Mouse (Mus musculus) embryonic facial prominence, embryonic 13.5 days (tissue): ENCODE measurements around the gene Kank2. TPM values are rescaled to one million over a fixed set of nuclear protein-coding genes. Genes with fewer than 3 reads are reported as not detected.
A peak's percentile ranks its signal among the peaks of the same experiment; 100 is the strongest.

ENCODE experiments used
- ATAC-seq: fragments of 200-750 bp; cut with Nextera tagmentation; 2 replicates; pipeline ENCODE4 v1.8.0; 2017; ENCODE audit warnings: low read depth; ENCODE audit not compliant: insufficient number of reproducible peaks, insufficient read depth, low FRiP score, low TSS enrichment
- H3K27ac ChIP-seq: fragments of 300-500 bp; sonication (generic); 2 replicates; pipeline ENCODE4 v1.5.1; 2015; ENCODE audit warnings: moderate library complexity, mild to moderate bottlenecking, inconsistent platforms
- H3K27me3 ChIP-seq: fragments of 300-500 bp; sonication (generic); 2 replicates; pipeline ENCODE4 v1.6.1; 2015; ENCODE audit warnings: mild to moderate bottlenecking, inconsistent platforms
- H3K36me3 ChIP-seq: fragments of 300-500 bp; sonication (generic); 2 replicates; pipeline ENCODE4 v1.6.1; 2015; ENCODE audit warnings: mild to moderate bottlenecking, inconsistent platforms
- H3K4me1 ChIP-seq: fragments of 300-500 bp; sonication (generic); 2 replicates; pipeline ENCODE4 v1.6.1; 2015; ENCODE audit warnings: inconsistent platforms
- H3K4me2 ChIP-seq: fragments of 300-500 bp; sonication (generic); 2 replicates; pipeline ENCODE4 v1.6.1; 2015; ENCODE audit warnings: moderate library complexity, mild to moderate bottlenecking, inconsistent platforms
- H3K4me3 ChIP-seq: fragments of 300-500 bp; sonication (generic); 2 replicates; pipeline ENCODE4 v1.5.1; 2015; ENCODE audit warnings: mild to moderate bottlenecking, inconsistent platforms
- H3K9ac ChIP-seq: fragments of 300-500 bp; sonication (generic); 2 replicates; pipeline ENCODE4 v1.6.1; 2015; ENCODE audit warnings: mild to moderate bottlenecking, inconsistent platforms
- H3K9me3 ChIP-seq: fragments of 300-500 bp; sonication (generic); 2 replicates; pipeline ENCODE4 v1.6.1; 2016; ENCODE audit warnings: inconsistent platforms
- WGBS: fragments of 180-500 bp; shearing (Covaris S2); methylation state at CpG from one replicate; pipeline ENCODE4 v1.1.7; 2015; ENCODE audit warnings: mixed read lengths; 5-methylcytosine and 5-hydroxymethylcytosine counted together
- polyA plus RNA-seq: library from polyadenylated mRNA; unstranded; fragments of >200 nt; fragmentation: Nextera tagmentation; extraction: Ambion mirVana; gene quantifications from 2 replicates; pipeline ENCODE4 v1.2.1, GENCODE M21; 2015

Gene Kank2
- polyA plus RNA-seq = 20.8 and 22.6 TPM in 2 replicates

- peak; percentile 74 for ATAC-seq
- Histone ChIP-seq H3K9ac (peak within 1 kb of the TSS; percentile 90), H3K27me3 (no peaks in the 10 kb centered on the region), H3K9me3 (no peaks in the 10 kb centered on the region), H3K36me3 (peaks cover 38% of the 10 kb centered on the region), H3K4me2 (peak within 1 kb of the TSS; percentile 75), H3K4me3 (peak within 1 kb of the TSS; percentile 83), H3K27ac (peak within 1 kb of the TSS; percentile 95), H3K4me1 (peaks cover 30% of the 10 kb centered on the region)
- WGBS = under 1% methylated on average over 52 of the region's 52 CpGs
These were observed at the start of gene Kank2 for GRCm38 (mm10) chr9:21798345-21799009. Gene Kank2, minus strand, starts transcription at chr9:21798744.

DNA sequence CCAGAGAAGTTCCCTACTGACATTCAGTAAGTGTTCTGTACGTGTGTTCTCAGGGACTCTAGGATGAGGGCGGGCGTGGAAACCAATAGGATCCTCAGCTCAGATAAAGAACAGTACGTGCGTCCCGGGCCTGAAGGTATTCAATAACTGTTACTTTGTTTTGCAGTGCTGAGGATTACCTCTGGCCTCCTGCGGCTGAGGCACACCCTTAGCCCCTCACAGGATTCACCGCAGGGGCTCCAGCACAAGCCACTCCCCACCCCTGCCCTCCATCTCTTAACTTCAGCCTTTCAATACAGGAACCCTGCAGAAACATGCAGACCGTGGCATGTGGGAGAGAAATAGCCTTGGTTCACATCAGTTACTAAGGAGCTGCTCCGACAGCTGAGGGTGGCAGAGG, 49.4 kb upstream of the Kank2 start:
- no peak for ATAC-seq
- Histone ChIP-seq H3K36me3 (peaks cover 29% of the 10 kb centered on the region), H3K4me1 (peaks cover 40% of the 10 kb centered on the region), H3K9me3 (no peaks in the 10 kb centered on the region), H3K9ac (peak overlapping the region; percentile 32; the same call in 1 of the 2 replicates), H3K4me3 (no peak overlapping the region), H3K4me2 (peak overlapping the region; percentile 54; the same call in 1 of the 2 replicates), H3K27me3 (no peaks in the 10 kb centered on the region), H3K27ac (peak overlapping the region; percentile 82)
- WGBS = 26% methylated on average over 10 of the region's 10 CpGs

DNA sequence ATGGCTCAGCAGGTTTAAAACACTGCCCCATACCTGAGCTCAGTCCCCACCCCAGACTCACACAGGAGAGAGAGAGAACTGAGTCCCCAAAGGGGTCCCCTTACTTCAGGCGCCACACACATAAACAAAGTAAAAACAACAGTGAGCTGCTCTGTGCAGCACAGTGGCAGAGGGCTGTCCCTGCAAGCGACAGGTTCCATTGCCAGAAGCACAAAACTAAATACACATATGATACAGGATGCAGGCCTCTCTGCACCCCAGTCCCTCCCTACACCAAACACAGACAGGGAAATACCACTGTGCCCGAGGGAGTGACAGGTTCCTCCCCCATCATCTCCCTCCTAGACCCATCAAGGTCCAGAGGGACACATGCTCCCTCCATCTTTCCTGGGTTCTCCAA, 48.9 kb upstream of the Kank2 start:
- Histone ChIP-seq H3K27me3 (no peaks in the 10 kb centered on the region), H3K9me3 (no peaks in the 10 kb centered on the region), H3K36me3 (peaks cover 34% of the 10 kb centered on the region), H3K9ac (peak overlapping the region; percentile 32; the same call in 1 of the 2 replicates), H3K4me2 (peak overlapping the region; percentile 54), H3K4me3 (0 out of 2 replicates have a peak overlapping the region, but pooled peaks have one; percentile 22), H3K27ac (peak overlapping the region; percentile 82), H3K4me1 (peaks cover 45% of the 10 kb centered on the region)
- WGBS = 16% methylated on average over 3 of the region's 3 CpGs
- no peak for ATAC-seq

DNA sequence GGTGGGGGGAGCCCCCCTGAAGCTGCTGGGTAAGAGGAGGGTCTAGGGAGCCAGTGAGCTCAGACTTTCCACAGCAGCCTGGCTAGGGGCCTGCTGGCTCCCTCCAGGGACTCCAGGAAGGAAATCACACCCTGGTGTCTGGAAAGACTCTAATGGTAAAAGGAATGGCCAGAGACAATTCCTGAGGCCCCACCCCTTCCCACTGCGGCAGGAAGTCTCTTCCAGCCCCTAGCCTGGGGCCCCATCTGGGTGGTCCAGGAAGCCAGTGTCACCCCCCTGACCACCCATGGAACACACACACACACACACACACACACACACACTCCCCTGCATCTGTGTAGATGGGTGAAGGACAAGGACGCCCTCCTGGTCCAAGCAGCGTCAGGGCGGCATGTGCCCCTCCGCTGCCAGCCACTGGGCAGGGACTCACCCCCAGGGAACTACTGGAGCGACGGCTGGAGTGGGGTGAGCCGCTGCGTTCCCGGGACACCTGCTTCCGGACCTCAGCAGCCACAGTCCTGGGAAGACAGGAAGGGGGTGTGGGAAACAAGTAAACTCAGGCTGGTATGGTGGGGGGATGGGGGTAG, 48.3 kb upstream of the Kank2 start:
- ATAC-seq = peak; percentile 20; the same call in 1 of the 2 replicates

DNA sequence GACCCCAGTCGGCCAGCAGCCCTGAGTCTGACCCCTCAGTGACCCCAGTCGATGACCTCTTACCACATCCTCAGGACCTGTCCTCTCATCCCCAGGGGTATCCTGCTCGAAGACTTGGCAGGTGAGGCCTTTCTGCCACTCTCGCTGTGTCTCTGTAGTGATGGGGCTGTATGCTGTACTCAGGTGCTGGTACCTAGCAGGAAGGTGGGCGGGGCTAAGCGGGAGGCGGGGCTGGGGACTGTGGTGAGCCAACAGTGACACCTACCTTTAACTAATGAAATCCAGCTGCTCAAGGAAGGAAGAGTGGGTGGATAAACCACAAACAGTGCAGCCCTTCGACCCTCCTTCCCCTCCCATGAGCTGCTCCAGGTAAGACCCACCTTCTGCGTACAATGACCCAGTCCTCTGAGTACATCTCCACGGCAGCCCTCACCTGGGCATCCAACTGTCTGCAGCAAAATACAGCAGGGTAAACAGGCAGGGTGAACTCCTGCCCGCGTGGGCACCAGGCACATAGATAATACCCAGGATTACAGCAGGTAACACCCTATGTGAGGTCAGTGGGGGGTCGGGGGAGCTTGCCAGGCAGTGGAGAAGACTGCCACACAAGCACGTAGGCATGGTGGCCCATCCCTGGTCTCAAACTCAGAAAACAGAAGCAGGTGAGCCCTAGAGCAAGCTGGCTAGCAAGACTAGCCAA, 47.0 kb upstream of the Kank2 start:
- peaks cover 35% of the 10 kb centered on the region for H3K4me1 ChIP-seq
- H3K36me3 ChIP-seq = peaks cover 43% of the 10 kb centered on the region
- 42% methylated on average over 14 of the region's 14 CpGs for WGBS
- H3K27ac ChIP-seq = no peak overlapping the region
- H3K4me3 ChIP-seq = no peak overlapping the region
- H3K9me3 ChIP-seq = no peaks in the 10 kb centered on the region
- ATAC-seq = no peak
- no peak overlapping the region for H3K4me2 ChIP-seq
- no peak overlapping the region for H3K9ac ChIP-seq
- no peaks in the 10 kb centered on the region for H3K27me3 ChIP-seq

More for the DNA sequence above, 48.3 kb upstream of the Kank2 start:
- H3K9ac ChIP-seq = peak overlapping the region; percentile 32; the same call in 1 of the 2 replicates
- peak overlapping the region; percentile 54 for H3K4me2 ChIP-seq
- H3K27me3 ChIP-seq = no peaks in the 10 kb centered on the region
- WGBS = 8% methylated on average over 11 of the region's 11 CpGs
- H3K4me1 ChIP-seq = peaks cover 43% of the 10 kb centered on the region
- H3K27ac ChIP-seq = peak overlapping the region; percentile 82
- peaks cover 37% of the 10 kb centered on the region for H3K36me3 ChIP-seq
- peak overlapping the region; percentile 22; the same call in 1 of the 2 replicates for H3K4me3 ChIP-seq
- no peaks in the 10 kb centered on the region for H3K9me3 ChIP-seq

GRCm38 (mm10) chr9:21843086-21843485, 44.5 kb upstream of the Kank2 start:
- Histone ChIP-seq H3K36me3 (peaks cover 62% of the 10 kb centered on the region), H3K4me1 (peaks cover 27% of the 10 kb centered on the region), H3K9me3 (no peaks in the 10 kb centered on the region), H3K9ac (0 out of 2 replicates have a peak overlapping the region, but pooled peaks have one; percentile 27), H3K4me3 (no peak overlapping the region), H3K27ac (no peak overlapping the region), H3K4me2 (no peak overlapping the region), H3K27me3 (no peaks in the 10 kb centered on the region)
- WGBS = 83% methylated on average over 6 of the region's 6 CpGs
- no peak for ATAC-seq

DNA sequence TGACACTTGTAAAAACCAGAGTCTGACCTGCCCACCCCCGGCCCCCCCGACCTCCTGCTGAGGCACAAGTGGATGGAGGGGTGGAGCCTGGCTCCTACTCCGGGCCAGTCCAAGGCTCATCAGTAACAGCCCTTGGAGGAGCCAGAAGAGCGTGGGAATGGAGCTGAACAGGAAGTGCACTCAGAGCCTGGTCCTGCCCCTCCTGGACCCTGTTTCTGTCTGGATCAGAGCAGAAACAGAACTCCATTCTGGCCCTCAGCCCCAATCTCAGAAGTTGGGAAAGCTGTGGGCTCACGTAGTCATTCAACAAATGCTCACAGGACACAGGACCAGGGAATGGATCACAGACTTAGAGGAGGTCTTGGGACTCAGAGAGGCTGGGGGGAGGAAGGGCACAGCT, 43.8 kb upstream of the Kank2 start:
- WGBS = 61% methylated on average over 5 of the region's 5 CpGs
- peaks cover 68% of the 10 kb centered on the region for H3K36me3 ChIP-seq
- peaks cover 20% of the 10 kb centered on the region for H3K4me1 ChIP-seq
- no peaks in the 10 kb centered on the region for H3K27me3 ChIP-seq
- peak overlapping the region; percentile 39; the same call in 1 of the 2 replicates for H3K27ac ChIP-seq
- 0 out of 2 replicates have a peak overlapping the region, but pooled peaks have one; percentile 27 for H3K9ac ChIP-seq
- H3K9me3 ChIP-seq = no peaks in the 10 kb centered on the region
- ATAC-seq = no peak
- no peak overlapping the region for H3K4me2 ChIP-seq
- H3K4me3 ChIP-seq = no peak overlapping the region

DNA sequence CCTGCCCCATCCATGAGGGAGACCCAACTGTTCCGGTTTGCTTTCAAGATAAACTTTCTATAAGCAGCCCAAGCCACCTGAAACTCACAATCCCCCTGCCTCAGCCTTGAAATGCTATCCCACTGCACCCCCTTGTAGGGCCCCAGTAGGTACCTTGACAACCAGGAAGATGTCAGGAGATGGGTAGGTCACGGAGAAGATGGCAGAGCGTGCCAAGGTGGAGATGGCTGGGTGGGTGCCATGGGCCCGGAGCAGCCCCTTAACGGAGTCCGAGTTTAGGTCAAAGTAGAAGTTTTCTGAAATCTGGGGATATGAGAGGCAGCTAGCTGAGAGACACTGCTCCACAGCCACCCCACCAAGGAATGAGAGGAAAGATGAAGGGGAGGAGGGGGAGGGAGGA, 42.8 kb upstream of the Kank2 start:
- WGBS = 91% methylated on average over 6 of the region's 6 CpGs
- H3K27me3 ChIP-seq = no peaks in the 10 kb centered on the region
- ATAC-seq = no peak
- peaks cover 77% of the 10 kb centered on the region for H3K36me3 ChIP-seq
- no peak overlapping the region for H3K27ac ChIP-seq
- no peak overlapping the region for H3K4me2 ChIP-seq
- H3K9ac ChIP-seq = no peak overlapping the region
- peaks cover 10% of the 10 kb centered on the region for H3K4me1 ChIP-seq
- H3K9me3 ChIP-seq = no peaks in the 10 kb centered on the region
- no peak overlapping the region for H3K4me3 ChIP-seq

DNA sequence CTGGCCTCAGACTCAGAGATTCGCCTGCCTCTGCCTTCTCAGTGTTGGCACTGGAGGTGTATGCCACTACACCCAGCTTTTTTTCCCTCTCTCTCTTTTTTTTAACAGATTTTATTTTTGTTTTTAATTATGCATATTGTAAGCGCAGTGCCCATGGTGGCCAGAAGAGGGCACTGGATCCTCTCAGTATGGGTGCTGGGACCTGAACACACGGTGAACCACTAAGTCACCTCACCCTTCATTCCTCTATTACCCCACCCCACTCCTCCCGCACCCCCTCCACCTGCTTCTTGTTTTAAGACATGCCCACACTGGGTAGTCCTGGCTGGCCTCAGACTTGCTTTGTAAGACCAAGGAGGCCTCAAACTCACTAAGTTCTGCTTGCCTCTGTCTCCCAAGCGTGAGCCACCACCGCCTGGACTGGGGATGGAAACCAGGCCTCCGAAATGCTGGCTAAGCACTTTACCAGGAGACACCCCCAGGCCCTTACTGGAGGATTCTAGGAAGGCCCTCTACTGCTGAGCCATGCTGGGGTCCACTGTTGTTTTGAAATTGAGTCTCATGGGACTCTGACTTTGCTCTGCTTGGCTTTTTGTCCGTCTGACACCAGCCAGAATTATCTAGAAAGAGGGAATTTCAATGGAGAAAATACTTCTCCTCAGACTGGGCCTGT, 41.7 kb upstream of the Kank2 start:
- WGBS = 54% methylated on average over 8 of the region's 8 CpGs
- Histone ChIP-seq H3K4me1 (peaks cover 7% of the 10 kb centered on the region; the same call in 1 of the 2 replicates), H3K9ac (no peak overlapping the region), H3K27ac (no peak overlapping the region), H3K36me3 (peaks cover 78% of the 10 kb centered on the region), H3K4me2 (no peak overlapping the region), H3K27me3 (no peaks in the 10 kb centered on the region), H3K4me3 (no peak overlapping the region), H3K9me3 (no peaks in the 10 kb centered on the region)
- ATAC-seq = no peak

GRCm38 (mm10) chr9:21837690-21838089, 39.1 kb upstream of the Kank2 start:
- Histone ChIP-seq H3K4me2 (no peak overlapping the region), H3K36me3 (peaks cover 75% of the 10 kb centered on the region), H3K9me3 (no peaks in the 10 kb centered on the region), H3K4me3 (no peak overlapping the region), H3K27me3 (no peaks in the 10 kb centered on the region), H3K9ac (no peak overlapping the region), H3K4me1 (peaks cover 4% of the 10 kb centered on the region; the same call in 1 of the 2 replicates), H3K27ac (no peak overlapping the region)
- WGBS = 96% methylated on average over 2 of the region's 2 CpGs
- no peak for ATAC-seq

- Histone ChIP-seq H3K27ac (no peak within 1 kb of the TSS), H3K36me3 (peaks cover 76% of the 10 kb centered on the region)
- ATAC-seq = no peak
These were observed 36.8 kb upstream of the Kank2 start, which contains the start of gene Angptl8 for GRCm38 (mm10) chr9:21835258-21835912. Gene Angptl8, plus strand, starts transcription at chr9:21835510.

More at GRCm38 (mm10) chr9:21835258-21835912, 36.8 kb upstream of the Kank2 start, which contains the start of gene Angptl8:
- no peak within 1 kb of the TSS for H3K4me3 ChIP-seq
- H3K9ac ChIP-seq = no peak within 1 kb of the TSS
- no peaks in the 10 kb centered on the region for H3K4me1 ChIP-seq
- H3K27me3 ChIP-seq = no peaks in the 10 kb centered on the region
- WGBS = 92% methylated on average over 15 of the region's 15 CpGs
- H3K9me3 ChIP-seq = no peaks in the 10 kb centered on the region
- H3K4me2 ChIP-seq = no peak within 1 kb of the TSS
